Mouse (Mus musculus): ENCODE data around the gene Grid1.

Gene Grid1

GRCm38 (mm10) chr14:35198447-35198846, 378.5 kb downstream of the Grid1 start:
- no peak for DNase-seq (ENCODE audit: low spot score in 2 of 2)

GRCm38 (mm10) chr14:35198899-35199298, 379.0 kb downstream of the Grid1 start:
- DNase-seq (ENCODE audit: low spot score in 2 of 2): no peak

GRCm38 (mm10) chr14:35209444-35209843, 389.5 kb downstream of the Grid1 start:
- no peak for DNase-seq (ENCODE audit: low spot score in 2 of 2)

- no peak for DNase-seq (ENCODE audit: low spot score in 2 of 2)
Measured at GRCm38 (mm10) chr14:35219021-35219420, 399.1 kb downstream of the Grid1 start.

- DNase-seq (ENCODE audit: low spot score in 2 of 2): no peak
Measured at GRCm38 (mm10) chr14:35222196-35222595, 402.3 kb downstream of the Grid1 start.

GRCm38 (mm10) chr14:35227581-35227980, 407.7 kb downstream of the Grid1 start:
- no peak for DNase-seq (ENCODE audit: low spot score in 2 of 2)

GRCm38 (mm10) chr14:35231384-35231783, 411.5 kb downstream of the Grid1 start:
- DNase-seq (ENCODE audit: low spot score in 2 of 2): no peak

- no peak for DNase-seq (ENCODE audit: low spot score in 2 of 2)
Measured at GRCm38 (mm10) chr14:35242882-35243281, 423.0 kb downstream of the Grid1 start.

- DNase-seq (ENCODE audit: low spot score in 2 of 2): no peak
Measured at GRCm38 (mm10) chr14:35244776-35245548, 425.1 kb downstream of the Grid1 start.

GRCm38 (mm10) chr14:35250412-35250811, 430.5 kb downstream of the Grid1 start:
- DNase-seq (ENCODE audit: low spot score in 2 of 2): no peak

- no peak for DNase-seq (ENCODE audit: low spot score in 2 of 2)
Measured at GRCm38 (mm10) chr14:35254477-35254876, 434.6 kb downstream of the Grid1 start.

- no peak for DNase-seq (ENCODE audit: low spot score in 2 of 2)
Measured at GRCm38 (mm10) chr14:35270260-35270659, 450.4 kb downstream of the Grid1 start.

GRCm38 (mm10) chr14:35309201-35309600, 489.3 kb downstream of the Grid1 start:
- no peak for DNase-seq (ENCODE audit: low spot score in 2 of 2)

GRCm38 (mm10) chr14:35313380-35314299, 493.7 kb downstream of the Grid1 start:
- DNase-seq (ENCODE audit: low spot score in 2 of 2): no peak

GRCm38 (mm10) chr14:35326306-35326705, 506.4 kb downstream of the Grid1 start:
- no peak for DNase-seq (ENCODE audit: low spot score in 2 of 2)

- no peak for DNase-seq (ENCODE audit: low spot score in 2 of 2)
Measured at GRCm38 (mm10) chr14:35336561-35336960, 516.7 kb downstream of the Grid1 start.

- no peak for DNase-seq (ENCODE audit: low spot score in 2 of 2)
Measured at GRCm38 (mm10) chr14:35356011-35356410, 536.1 kb downstream of the Grid1 start.

- DNase-seq (ENCODE audit: low spot score in 2 of 2): no peak
Measured at GRCm38 (mm10) chr14:35356480-35357085, 536.7 kb downstream of the Grid1 start.

- no peak for DNase-seq (ENCODE audit: low spot score in 2 of 2)
Measured at GRCm38 (mm10) chr14:35358136-35358821, 538.4 kb downstream of the Grid1 start.

GRCm38 (mm10) chr14:35365177-35365944, 545.5 kb downstream of the Grid1 start:
- DNase-seq (ENCODE audit: low spot score in 2 of 2): no peak

- DNase-seq (ENCODE audit: low spot score in 2 of 2): no peak
Measured at GRCm38 (mm10) chr14:35374374-35374773, 554.5 kb downstream of the Grid1 start.
